Mouse (Mus musculus) midbrain, embryonic 11.5 days (tissue): ENCODE results near the gene Ufsp1. TPM values are rescaled to one million over a fixed set of nuclear protein-coding genes. Genes with fewer than 3 reads are reported as not detected.

Experiments used
- ATAC-seq: fragments of 200-750 bp; cut with Nextera tagmentation; 2 replicates; pipeline ENCODE4 v1.8.0; 2017; ENCODE audit warnings: moderate TSS enrichment, moderate library complexity; ENCODE audit not compliant: low FRiP score
- DNase-seq: peaks from one replicate; pipeline ENCODE4 v3.0.0; 2015; ENCODE audit warnings: low spot score; ENCODE audit errors: missing footprints
- H3K27ac ChIP-seq: fragments of 300-500 bp; sonication (generic); 2 replicates; pipeline ENCODE4 v1.5.1; 2014; ENCODE audit warnings: low read depth, low read length
- H3K27me3 ChIP-seq: fragments of 300-500 bp; sonication (generic); 2 replicates; pipeline ENCODE4 v1.6.1; 2014; ENCODE audit warnings: mild to moderate bottlenecking, low read length, moderate library complexity, mixed read lengths; ENCODE audit not compliant: control insufficient read depth, insufficient read depth
- H3K36me3 ChIP-seq: fragments of 300-500 bp; sonication (generic); 2 replicates; pipeline ENCODE4 v1.6.1; 2014; ENCODE audit warnings: mild to moderate bottlenecking, low read length, moderate library complexity, mixed read lengths; ENCODE audit not compliant: control insufficient read depth, insufficient read depth
- H3K4me1 ChIP-seq: fragments of 300-500 bp; sonication (generic); 2 replicates; pipeline ENCODE4 v1.6.1; 2014; ENCODE audit warnings: low read length; ENCODE audit not compliant: control insufficient read depth, insufficient read depth
- H3K4me2 ChIP-seq: fragments of 300-500 bp; sonication (generic); 2 replicates; pipeline ENCODE4 v1.6.1; 2014; ENCODE audit warnings: mild to moderate bottlenecking, moderate library complexity
- H3K4me3 ChIP-seq: fragments of 300-500 bp; sonication (generic); 2 replicates; pipeline ENCODE4 v1.5.1; 2014; ENCODE audit warnings: low read depth, low read length
- H3K9ac ChIP-seq: fragments of 300-500 bp; sonication (generic); 2 replicates; pipeline ENCODE4 v1.6.1; 2014; ENCODE audit warnings: low read length
- H3K9me3 ChIP-seq: fragments of 300-500 bp; sonication (generic); 2 replicates; pipeline ENCODE4 v1.6.1; 2016; ENCODE audit warnings: low read length; ENCODE audit not compliant: control insufficient read depth
- WGBS: fragments of 180-500 bp; shearing (Covaris S2); extraction: QIAGEN DNeasy Blood & Tissue Kit; methylation state at CpG from one replicate; pipeline ENCODE4 v1.1.7; 2014; 5-methylcytosine and 5-hydroxymethylcytosine counted together
- polyA plus RNA-seq: library from polyadenylated mRNA; unstranded; fragments of >200 nt; fragmentation: Nextera tagmentation; extraction: Ambion mirVana; gene quantifications from 2 replicates; pipeline ENCODE4 v1.2.1, GENCODE M21; 2014

Ufsp1 gene
- polyA plus RNA-seq, 1 experiment from 2014 or later, result 7.9 TPM

DNA sequence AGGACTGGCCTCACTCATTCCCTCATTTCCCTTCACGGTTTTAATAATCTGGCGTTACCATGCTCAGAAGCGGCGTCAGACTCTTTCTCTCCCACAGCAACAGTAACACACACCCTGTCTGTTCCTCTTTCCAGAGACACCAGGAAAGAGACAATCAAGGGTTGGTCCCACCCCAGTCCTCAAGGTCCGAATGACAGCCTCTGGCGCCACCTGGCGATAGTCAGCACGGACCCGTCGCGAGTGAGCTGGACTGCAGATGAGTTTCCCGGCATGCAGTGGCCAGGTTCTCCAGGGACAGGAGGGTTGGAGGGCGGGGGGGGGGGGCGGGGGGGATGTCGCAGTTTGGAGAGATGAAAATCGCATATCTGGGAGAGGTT is 7.8 kb upstream of the Ufsp1 start:
- 2% methylated on average over 15 of the region's 16 CpGs for WGBS

DNA sequence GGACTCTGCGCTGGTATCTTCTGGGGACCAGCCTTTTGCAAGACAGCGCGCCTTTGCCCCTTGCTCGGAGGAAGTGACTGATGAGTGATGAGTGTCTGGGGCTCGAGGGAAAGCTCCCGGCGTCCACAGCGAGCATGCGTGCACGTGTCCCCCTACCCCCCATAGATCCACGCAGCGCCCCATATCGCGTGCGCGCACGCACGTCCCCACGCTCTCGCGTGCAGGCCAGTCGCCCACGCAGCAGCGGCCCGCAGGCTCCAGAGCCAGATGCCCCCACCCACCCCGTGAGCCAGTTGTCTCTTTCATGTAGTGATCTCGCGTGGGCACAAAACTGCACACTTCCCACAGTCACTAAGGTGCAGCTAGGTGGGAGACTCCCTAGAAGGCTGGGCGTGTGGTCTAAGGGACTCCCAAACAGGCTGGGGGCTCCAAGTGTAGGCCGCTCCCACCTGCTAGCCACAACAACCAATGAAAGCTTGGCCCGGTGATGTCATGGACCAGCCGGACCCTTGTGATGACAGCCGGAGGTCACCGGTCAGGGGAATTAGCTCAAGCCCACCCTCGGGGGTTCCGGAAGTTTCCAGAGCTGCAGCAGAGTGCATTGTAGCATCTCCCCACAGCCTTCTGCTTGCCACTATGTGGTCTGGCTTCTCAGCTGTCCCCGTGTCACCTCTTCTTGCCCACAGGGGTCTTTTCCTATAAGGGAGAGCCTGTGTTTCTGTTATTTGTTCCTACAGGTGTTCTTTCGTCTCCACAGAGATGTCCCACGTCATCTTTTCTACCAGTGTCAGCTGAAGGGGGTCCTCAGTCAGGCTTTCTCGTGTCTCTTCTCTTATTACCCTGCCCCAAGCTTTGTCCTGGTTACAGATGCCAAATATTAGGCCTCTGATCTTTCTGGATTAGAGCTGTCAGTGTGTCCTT is 7.1 kb upstream of the Ufsp1 start, which contains the start of gene Ache:
Ache (plus strand) TSS at position 488 of the 921 bp plus-strand sequence.
- H3K36me3 ChIP-seq, result no peaks in the 10 kb centered on the region
- peak within 1 kb of the TSS; percentile 42 for H3K4me3 ChIP-seq
- peaks cover 31% of the 10 kb centered on the region for H3K27me3 ChIP-seq
- peak; percentile 94 for DNase-seq
- ATAC-seq, result peak; percentile 57
- WGBS, result under 1% methylated on average over 40 of the region's 40 CpGs
- peak within 1 kb of the TSS; percentile 95 for H3K4me2 ChIP-seq
- H3K9me3 ChIP-seq, result no peaks in the 10 kb centered on the region
- no peak within 1 kb of the TSS; the same call in 1 of the 2 replicates for H3K27ac ChIP-seq
- H3K4me1 ChIP-seq, result peaks cover 19% of the 10 kb centered on the region
- peak within 1 kb of the TSS; percentile 58 for H3K9ac ChIP-seq

More for the DNA sequence above, 7.8 kb upstream of the Ufsp1 start:
- DNase-seq (peak; percentile 98), ATAC-seq (peak; percentile 67)
- H3K4me3 ChIP-seq, result peak overlapping the region; percentile 39
- no peaks in the 10 kb centered on the region for H3K36me3 ChIP-seq
- H3K4me2 ChIP-seq, result peak overlapping the region; percentile 95
- H3K27me3 ChIP-seq, result peaks cover 28% of the 10 kb centered on the region
- no peaks in the 10 kb centered on the region for H3K9me3 ChIP-seq
- no peak overlapping the region for H3K27ac ChIP-seq
- peaks cover 19% of the 10 kb centered on the region for H3K4me1 ChIP-seq
- H3K9ac ChIP-seq, result peak overlapping the region; percentile 58

DNA sequence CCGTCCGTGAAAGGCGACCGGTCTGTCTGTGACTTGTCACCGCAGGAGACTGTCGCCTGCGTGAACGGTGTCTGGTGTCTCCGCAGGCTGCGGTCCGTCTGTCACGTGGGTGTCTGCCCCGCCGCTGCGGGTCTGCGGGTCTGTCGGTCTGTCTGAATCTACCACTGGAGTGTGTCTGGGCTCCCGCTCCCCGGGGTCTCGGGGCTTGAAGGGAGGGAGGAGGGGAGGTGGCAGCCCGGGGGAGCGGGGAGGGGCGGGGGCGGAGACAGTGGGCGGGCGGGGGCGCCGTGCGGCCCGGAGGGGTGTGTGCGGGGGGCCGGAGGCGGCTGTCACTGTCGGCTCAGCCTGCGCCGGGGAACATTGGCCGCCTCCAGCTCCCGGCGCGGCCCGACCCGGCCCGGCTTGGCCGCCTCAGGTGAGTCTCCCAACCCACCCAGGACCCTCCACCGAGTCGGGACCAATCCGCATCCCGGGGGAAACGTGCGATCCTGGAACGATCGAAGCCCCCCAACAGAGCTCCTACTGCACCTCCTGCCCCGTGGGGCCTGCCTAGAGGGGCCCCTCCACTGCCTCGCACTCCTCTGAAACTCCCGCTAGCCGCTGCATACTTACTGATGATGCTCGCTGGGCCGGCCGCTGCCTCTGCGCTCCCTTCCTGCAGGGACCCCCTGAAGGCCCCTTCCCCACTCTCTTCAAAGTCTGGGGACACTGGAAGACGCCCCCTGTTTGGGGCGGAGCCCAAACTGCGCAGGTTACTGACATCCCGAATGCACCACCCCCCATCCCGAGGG is 6.3 kb upstream of the Ufsp1 start:
- peak overlapping the region; percentile 95 for H3K4me2 ChIP-seq
- no peaks in the 10 kb centered on the region for H3K36me3 ChIP-seq
- no peaks in the 10 kb centered on the region for H3K9me3 ChIP-seq
- DNase-seq, result peak; percentile 93
- no peak overlapping the region; the same call in 1 of the 2 replicates for H3K27ac ChIP-seq
- under 1% methylated on average over 54 of the region's 65 CpGs for WGBS
- ATAC-seq, result peak; percentile 38
- H3K4me1 ChIP-seq, result peaks cover 22% of the 10 kb centered on the region
- H3K27me3 ChIP-seq, result peaks cover 31% of the 10 kb centered on the region
- peak overlapping the region; percentile 42 for H3K4me3 ChIP-seq
- peak overlapping the region; percentile 55 for H3K9ac ChIP-seq

DNA sequence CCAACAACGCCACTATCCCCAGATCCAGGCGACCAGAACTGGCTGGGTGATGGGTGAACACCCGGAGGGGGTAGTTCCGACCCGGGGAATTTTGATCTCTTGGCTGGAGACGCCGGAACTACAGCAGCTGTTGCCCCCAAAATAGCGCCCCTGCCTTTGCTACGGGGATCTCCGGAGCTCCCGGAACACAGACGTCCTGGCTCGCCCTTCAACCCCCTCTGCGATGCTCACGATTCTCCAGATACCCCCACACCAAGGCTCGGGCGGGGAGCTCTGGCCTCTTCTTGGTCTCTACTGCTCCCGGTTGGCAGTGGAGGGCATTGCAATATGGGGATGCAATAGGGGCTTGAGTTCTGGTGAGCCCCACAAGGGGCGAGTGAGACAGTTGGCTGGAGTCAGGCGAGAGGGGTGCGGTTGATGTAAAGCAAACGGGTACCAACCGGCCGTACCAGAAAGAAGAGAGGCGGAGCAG is 5.4 kb upstream of the Ufsp1 start:
- peak overlapping the region; percentile 25; the same call in 1 of the 2 replicates for H3K9ac ChIP-seq
- WGBS, result 3% methylated on average over 25 of the region's 25 CpGs
- no peak for ATAC-seq

DNA sequence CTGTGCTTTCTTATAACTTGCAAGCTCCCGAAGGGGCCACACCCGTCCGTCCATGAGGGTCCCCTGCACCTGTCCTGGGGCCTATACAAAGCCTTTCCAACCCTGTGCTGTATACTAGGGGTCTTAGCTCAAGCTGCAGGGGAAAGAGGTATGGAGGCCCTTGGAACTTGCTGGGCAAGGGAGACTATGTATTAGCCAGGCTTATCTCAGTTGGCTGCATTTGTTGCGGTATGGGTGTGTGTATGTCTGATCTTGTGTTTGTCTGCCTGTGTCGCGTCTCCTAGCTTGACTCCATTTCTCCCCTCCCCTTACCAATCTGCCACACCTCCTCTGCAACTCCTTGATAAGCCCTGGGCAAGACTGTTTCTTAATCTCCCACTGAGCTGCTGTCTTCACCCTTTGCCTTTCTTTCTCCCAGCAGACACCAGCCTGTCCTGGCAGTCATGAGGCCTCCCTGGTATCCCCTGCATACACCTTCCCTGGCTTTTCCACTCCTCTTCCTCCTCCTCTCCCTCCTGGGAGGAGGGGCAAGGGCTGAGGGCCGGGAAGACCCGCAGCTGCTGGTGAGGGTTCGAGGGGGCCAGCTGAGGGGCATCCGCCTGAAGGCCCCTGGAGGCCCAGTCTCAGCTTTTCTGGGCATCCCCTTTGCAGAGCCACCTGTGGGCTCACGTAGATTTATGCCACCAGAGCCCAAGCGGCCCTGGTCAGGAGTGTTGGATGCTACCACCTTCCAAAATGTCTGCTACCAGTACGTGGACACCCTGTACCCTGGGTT is 4.7 kb upstream of the Ufsp1 start:
- no peak overlapping the region; the same call in 1 of the 2 replicates for H3K4me2 ChIP-seq
- H3K4me1 ChIP-seq, result peaks cover 28% of the 10 kb centered on the region
- H3K27me3 ChIP-seq, result peaks cover 31% of the 10 kb centered on the region
- no peak for ATAC-seq
- peak overlapping the region; percentile 42; the same call in 1 of the 2 replicates for H3K4me3 ChIP-seq
- no peak overlapping the region; the same call in 1 of the 2 replicates for H3K27ac ChIP-seq
- no peaks in the 10 kb centered on the region for H3K9me3 ChIP-seq
- WGBS, result 48% methylated on average over 13 of the region's 13 CpGs
- DNase-seq, result peak; percentile 78
- no peaks in the 10 kb centered on the region for H3K36me3 ChIP-seq
- 0 out of 2 replicates have a peak overlapping the region, but pooled peaks have one; percentile 25 for H3K9ac ChIP-seq

More for the DNA sequence above, 5.4 kb upstream of the Ufsp1 start:
- Histone ChIP-seq H3K4me3 (peak overlapping the region; percentile 42), H3K27me3 (peaks cover 31% of the 10 kb centered on the region), H3K36me3 (no peaks in the 10 kb centered on the region), H3K4me2 (peak overlapping the region; percentile 95), H3K4me1 (peaks cover 27% of the 10 kb centered on the region), H3K9me3 (no peaks in the 10 kb centered on the region), H3K27ac (no peak overlapping the region)
- peak; percentile 93 for DNase-seq

DNA sequence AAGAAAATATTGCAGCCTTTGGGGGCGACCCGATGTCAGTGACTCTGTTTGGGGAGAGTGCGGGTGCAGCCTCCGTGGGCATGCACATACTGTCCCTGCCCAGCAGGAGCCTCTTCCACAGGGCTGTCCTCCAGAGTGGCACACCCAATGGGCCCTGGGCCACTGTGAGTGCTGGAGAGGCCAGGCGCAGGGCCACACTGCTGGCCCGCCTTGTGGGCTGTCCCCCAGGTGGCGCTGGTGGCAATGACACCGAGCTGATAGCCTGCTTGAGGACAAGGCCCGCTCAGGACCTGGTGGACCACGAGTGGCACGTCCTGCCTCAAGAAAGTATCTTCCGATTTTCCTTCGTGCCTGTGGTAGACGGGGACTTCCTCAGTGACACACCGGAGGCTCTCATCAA is 3.8 kb upstream of the Ufsp1 start:
- Histone ChIP-seq H3K4me1 (peaks cover 34% of the 10 kb centered on the region), H3K9ac (no peak overlapping the region), H3K27me3 (peaks cover 31% of the 10 kb centered on the region), H3K4me2 (peak overlapping the region; percentile 15; the same call in 1 of the 2 replicates), H3K27ac (no peak overlapping the region), H3K4me3 (no peak overlapping the region), H3K9me3 (no peaks in the 10 kb centered on the region), H3K36me3 (no peaks in the 10 kb centered on the region)
- DNase-seq (peak; percentile 92), ATAC-seq (no peak)
- 23% methylated on average over 15 of the region's 15 CpGs for WGBS

DNA sequence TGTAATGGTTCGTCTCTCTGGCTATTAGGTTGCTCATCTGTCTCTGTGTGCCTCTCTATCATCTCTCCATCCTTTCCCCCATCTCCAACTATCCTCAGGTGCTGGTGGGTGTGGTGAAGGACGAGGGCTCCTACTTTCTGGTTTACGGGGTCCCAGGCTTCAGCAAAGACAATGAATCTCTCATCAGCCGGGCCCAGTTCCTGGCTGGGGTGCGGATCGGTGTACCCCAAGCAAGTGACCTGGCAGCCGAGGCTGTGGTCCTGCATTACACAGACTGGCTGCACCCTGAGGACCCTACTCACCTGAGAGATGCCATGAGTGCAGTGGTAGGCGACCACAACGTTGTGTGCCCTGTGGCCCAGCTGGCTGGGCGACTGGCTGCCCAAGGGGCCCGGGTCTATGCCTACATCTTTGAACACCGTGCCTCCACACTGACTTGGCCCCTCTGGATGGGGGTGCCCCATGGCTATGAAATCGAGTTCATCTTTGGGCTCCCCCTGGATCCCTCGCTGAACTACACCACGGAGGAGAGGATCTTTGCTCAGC is 3.0 kb upstream of the Ufsp1 start:
- Histone ChIP-seq H3K4me3 (no peak overlapping the region), H3K9me3 (no peaks in the 10 kb centered on the region), H3K36me3 (peaks cover 7% of the 10 kb centered on the region), H3K9ac (no peak overlapping the region), H3K4me2 (no peak overlapping the region), H3K27me3 (peaks cover 31% of the 10 kb centered on the region), H3K27ac (no peak overlapping the region), H3K4me1 (peaks cover 34% of the 10 kb centered on the region)
- no peak for ATAC-seq
- peak; percentile 76 for DNase-seq
- 76% methylated on average over 15 of the region's 15 CpGs for WGBS

DNA sequence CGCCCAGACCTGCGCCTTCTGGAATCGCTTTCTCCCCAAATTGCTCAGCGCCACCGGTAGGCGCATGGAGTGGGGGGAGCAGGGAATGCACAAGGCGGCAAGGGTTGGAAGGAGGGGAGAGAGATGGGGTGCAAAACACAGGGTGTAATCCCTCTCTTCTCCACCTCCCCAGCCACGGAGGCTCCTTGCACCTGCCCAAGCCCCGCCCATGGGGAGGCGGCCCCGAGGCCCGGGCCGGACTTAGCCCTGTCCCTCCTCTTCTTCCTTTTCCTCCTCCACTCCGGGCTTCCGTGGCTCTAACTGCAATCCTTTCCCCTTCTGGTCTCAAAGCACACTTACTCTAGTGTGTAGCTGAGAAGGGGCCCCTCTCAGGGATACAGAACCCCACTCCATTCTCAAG is 1.1 kb upstream of the Ufsp1 start:
- H3K36me3 ChIP-seq, result peaks cover 23% of the 10 kb centered on the region
- H3K4me3 ChIP-seq, result peak overlapping the region; percentile 39
- H3K4me1 ChIP-seq, result peaks cover 21% of the 10 kb centered on the region
- H3K9me3 ChIP-seq, result no peaks in the 10 kb centered on the region
- H3K27ac ChIP-seq, result 0 out of 2 replicates have a peak overlapping the region, but pooled peaks have one; percentile 68
- H3K9ac ChIP-seq, result peak overlapping the region; percentile 69
- ATAC-seq (0 out of 2 replicates have a peak, but pooled peaks have one; percentile 22), DNase-seq (peak; percentile 95)
- WGBS, result under 1% methylated on average over 15 of the region's 15 CpGs
- H3K4me2 ChIP-seq, result peak overlapping the region; percentile 66
- peaks cover 24% of the 10 kb centered on the region for H3K27me3 ChIP-seq
